Mouse (Mus musculus): Measurements from ENCODE around the gene Golm1. TPM values are rescaled to one million over a fixed set of nuclear protein-coding genes. Genes with fewer than 3 reads are reported as not detected.
A peak's percentile ranks its signal among the peaks of the same experiment; 100 is the strongest.
"Not testable (repeated sequence)": the region's sequence is repeated elsewhere in the genome, so short reads cannot be mapped to it uniquely, and the experiment has no call there.

Golm1 gene
- polyA plus RNA-seq, 1 experiment, result 7.6 TPM

- Histone ChIP-seq H3K4me3 (ENCODE audit: insufficient read depth, low read depth, low read length) (no peak overlapping the region), H3K4me1 (ENCODE audit: control insufficient read depth, insufficient read depth, insufficient read length, low read length) (no peaks in the 10 kb centered on the region)
Measured at GRCm38 (mm10) chr13:59605221-59605922, 70.2 kb downstream of the Golm1 start.

GRCm38 (mm10) chr13:59604511-59604910 is 71.1 kb downstream of the Golm1 start:
- Histone ChIP-seq H3K4me3 (ENCODE audit: insufficient read depth, low read depth, low read length) (no peak overlapping the region), H3K27ac (replicated peaks; ENCODE audit: low read depth, low read length) (no peak overlapping the region), H3K4me1 (ENCODE audit: control insufficient read depth, insufficient read depth, insufficient read length, low read length) (no peaks in the 10 kb centered on the region)

More at GRCm38 (mm10) chr13:59605221-59605922, 70.2 kb downstream of the Golm1 start:
- H3K27ac ChIP-seq (replicated peaks; ENCODE audit: low read depth, low read length), result no peak overlapping the region

GRCm38 (mm10) chr13:59603096-59603495 is 72.5 kb downstream of the Golm1 start:
- Histone ChIP-seq H3K27ac (replicated peaks; ENCODE audit: low read depth, low read length) (no peak overlapping the region), H3K4me1 (ENCODE audit: control insufficient read depth, insufficient read depth, insufficient read length, low read length) (no peaks in the 10 kb centered on the region), H3K4me3 (ENCODE audit: insufficient read depth, low read depth, low read length) (no peak overlapping the region)

GRCm38 (mm10) chr13:59592630-59593029 is 83.0 kb downstream of the Golm1 start:
- Histone ChIP-seq H3K27ac (replicated peaks; ENCODE audit: low read depth, low read length) (no peak overlapping the region), H3K4me1 (ENCODE audit: control insufficient read depth, insufficient read depth, insufficient read length, low read length) (no peaks in the 10 kb centered on the region), H3K4me3 (ENCODE audit: insufficient read depth, low read depth, low read length) (no peak overlapping the region)

- not testable (repeated sequence) for H3K27ac ChIP-seq (replicated peaks; ENCODE audit: low read depth, low read length); H3K4me1 ChIP-seq (ENCODE audit: control insufficient read depth, insufficient read depth, insufficient read length, low read length); H3K4me3 ChIP-seq (ENCODE audit: insufficient read depth, low read depth, low read length)
Measured at GRCm38 (mm10) chr13:59592058-59592457, 83.6 kb downstream of the Golm1 start.

- Histone ChIP-seq H3K27ac (replicated peaks; ENCODE audit: low read depth, low read length) (no peak overlapping the region), H3K4me1 (ENCODE audit: control insufficient read depth, insufficient read depth, insufficient read length, low read length) (peaks cover 4% of the 10 kb centered on the region; the same call in 1 of the 2 replicates), H3K4me3 (ENCODE audit: insufficient read depth, low read depth, low read length) (no peak overlapping the region)
Measured at GRCm38 (mm10) chr13:59590691-59591090, 84.9 kb downstream of the Golm1 start.

GRCm38 (mm10) chr13:59589672-59590071 is 85.9 kb downstream of the Golm1 start:
- Histone ChIP-seq H3K27ac (replicated peaks; ENCODE audit: low read depth, low read length) (no peak overlapping the region), H3K4me3 (ENCODE audit: insufficient read depth, low read depth, low read length) (no peak overlapping the region), H3K4me1 (ENCODE audit: control insufficient read depth, insufficient read depth, insufficient read length, low read length) (peaks cover 4% of the 10 kb centered on the region; the same call in 1 of the 2 replicates)

- Histone ChIP-seq H3K4me3 (ENCODE audit: insufficient read depth, low read depth, low read length) (no peak overlapping the region), H3K27ac (replicated peaks; ENCODE audit: low read depth, low read length) (no peak overlapping the region), H3K4me1 (ENCODE audit: control insufficient read depth, insufficient read depth, insufficient read length, low read length) (peaks cover 4% of the 10 kb centered on the region; the same call in 1 of the 2 replicates)
Measured at GRCm38 (mm10) chr13:59587201-59587600, 88.4 kb downstream of the Golm1 start.

GRCm38 (mm10) chr13:59585648-59586005 is 90.0 kb downstream of the Golm1 start:
- Histone ChIP-seq H3K4me1 (ENCODE audit: control insufficient read depth, insufficient read depth, insufficient read length, low read length) (peaks cover 4% of the 10 kb centered on the region; the same call in 1 of the 2 replicates), H3K27ac (replicated peaks; ENCODE audit: low read depth, low read length) (no peak overlapping the region; the same call in 1 of the 2 replicates), H3K4me3 (ENCODE audit: insufficient read depth, low read depth, low read length) (peak overlapping the region; percentile 81)

GRCm38 (mm10) chr13:59584947-59585647 is 90.5 kb downstream of the Golm1 start, which contains the start of the genes Agtpbp1 and Naa35:
Agtpbp1 (minus strand) TSS chr13:59585227.
Naa35 (plus strand) TSS chr13:59585259.
- Histone ChIP-seq H3K4me1 (ENCODE audit: control insufficient read depth, insufficient read depth, insufficient read length, low read length) (peaks cover 4% of the 10 kb centered on the region; the same call in 1 of the 2 replicates), H3K4me3 (ENCODE audit: insufficient read depth, low read depth, low read length) (peak within 1 kb of the TSS; percentile 81), H3K27ac (replicated peaks; ENCODE audit: low read depth, low read length) (peak within 1 kb of the TSS; percentile 56)

Other genes starting within 250 kb of the Golm1 start
- gene Agtpbp1, start 90.6 kb downstream of the Golm1 start, polyA plus RNA-seq (2012; ENCODE audit: insufficient read depth, insufficient read length, missing spikeins), result 38.1 and 46.3 TPM in 2 replicates
- gene Naa35, start 90.6 kb downstream of the Golm1 start, polyA plus RNA-seq (2012; ENCODE audit: insufficient read depth, insufficient read length, missing spikeins), result 36.6 and 57.0 TPM in 2 replicates
- not detected in 2 replicates for gene 4921517D22Rik, start 18.3 kb upstream of the Golm1 start, polyA plus RNA-seq (2012; ENCODE audit: insufficient read depth, insufficient read length, missing spikeins)
- gene Spata31d1a, start 34.5 kb upstream of the Golm1 start, polyA plus RNA-seq (2012; ENCODE audit: insufficient read depth, insufficient read length, missing spikeins), result not detected in 2 replicates
- not detected in 2 replicates for gene Spata31d1b, start 36.5 kb upstream of the Golm1 start, polyA plus RNA-seq (2012; ENCODE audit: insufficient read depth, insufficient read length, missing spikeins)
- gene Spata31d1d, start 55.9 kb upstream of the Golm1 start, polyA plus RNA-seq (2012; ENCODE audit: insufficient read depth, insufficient read length, missing spikeins), result not detected in 2 replicates
- not detected in 2 replicates for gene 1700014D04Rik, start 70.9 kb upstream of the Golm1 start, polyA plus RNA-seq (2012; ENCODE audit: insufficient read depth, insufficient read length, missing spikeins)
- 286 and 370 TPM in 2 replicates for gene Isca1, start 94.0 kb upstream of the Golm1 start, polyA plus RNA-seq (2012; ENCODE audit: insufficient read depth, insufficient read length, missing spikeins)
- not detected in 2 replicates for gene Gm49354, start 106.4 kb upstream of the Golm1 start, polyA plus RNA-seq (2012; ENCODE audit: insufficient read depth, insufficient read length, missing spikeins)
- 33.9 and 51.0 TPM in 2 replicates for gene Tut7, start 147.3 kb upstream of the Golm1 start, polyA plus RNA-seq (2012; ENCODE audit: insufficient read depth, insufficient read length, missing spikeins)

All from brown adipose tissue, adult 24 weeks (tissue).